Mouse (Mus musculus) midbrain, postnatal 0 days (tissue): Measurements from ENCODE around the gene Cnpy4. TPM values are rescaled to one million over a fixed set of nuclear protein-coding genes. Genes with fewer than 3 reads are reported as not detected.
A peak's percentile ranks its signal among the peaks of the same experiment; 100 is the strongest.

Source experiments
- ATAC-seq: fragments of 200-750 bp; cut with Nextera tagmentation; 2 replicates; pipeline ENCODE4 v1.8.0; 2017; ENCODE audit warnings: moderate number of reproducible peaks, mild to moderate bottlenecking, moderate TSS enrichment, moderate library complexity; ENCODE audit not compliant: low FRiP score
- DNase-seq: peaks from one replicate; pipeline ENCODE4 v3.0.0-alpha.2; 2015; ENCODE audit warnings: low spot score
- H3K27ac ChIP-seq: fragments of 300-500 bp; sonication (generic); 2 replicates; pipeline ENCODE4 v1.5.1; 2014; ENCODE audit warnings: low read depth, mild to moderate bottlenecking, low read length, mixed read lengths
- H3K27me3 ChIP-seq: fragments of 300-500 bp; sonication (generic); 2 replicates; pipeline ENCODE4 v1.6.1; 2014; ENCODE audit warnings: low read length, control low read depth, mixed read lengths; ENCODE audit not compliant: insufficient read depth
- H3K36me3 ChIP-seq: fragments of 300-500 bp; sonication (generic); 2 replicates; pipeline ENCODE4 v1.6.1; 2014; ENCODE audit warnings: low read length, control low read depth, mixed read lengths; ENCODE audit not compliant: insufficient read depth
- H3K4me1 ChIP-seq: fragments of 300-500 bp; sonication (generic); 2 replicates; pipeline ENCODE4 v1.6.1; 2014; ENCODE audit warnings: mild to moderate bottlenecking, control low read depth, antibody characterized with exemption, low read length, mixed read lengths; ENCODE audit not compliant: insufficient read depth
- H3K4me2 ChIP-seq: fragments of 300-500 bp; sonication (generic); 2 replicates; pipeline ENCODE4 v1.6.1; 2014; ENCODE audit warnings: low read depth, mild to moderate bottlenecking, low read length, mixed read lengths; ENCODE audit not compliant: poor library complexity, severe bottlenecking
- H3K4me3 ChIP-seq: fragments of 300-500 bp; sonication (generic); 2 replicates; pipeline ENCODE4 v1.5.1; 2014; ENCODE audit warnings: low read depth, mild to moderate bottlenecking, low read length, moderate library complexity
- H3K9ac ChIP-seq: fragments of 300-500 bp; sonication (generic); replicated peaks from 2 replicates; pipeline ENCODE4 v1.6.1; 2014; ENCODE audit warnings: mild to moderate bottlenecking, low read length, moderate library complexity, mixed read lengths; ENCODE audit not compliant: poor library complexity, severe bottlenecking
- H3K9me3 ChIP-seq: fragments of 300-500 bp; sonication (generic); 2 replicates; pipeline ENCODE4 v1.6.1; 2016; ENCODE audit warnings: low read length, control low read depth
- CTCF ChIP-seq: IDR thresholded peaks from 2 replicates; pipeline ENCODE4 v1.5.1; 2016; ENCODE audit warnings: antibody characterized with exemption, mild to moderate bottlenecking
- WGBS: fragments of 180-500 bp; shearing (Covaris S2); extraction: QIAGEN DNeasy Blood & Tissue Kit; methylation state at CpG from one replicate; pipeline ENCODE4 v1.1.7; 2014; 5-methylcytosine and 5-hydroxymethylcytosine counted together
- microRNA counts: library from miRNA; unstranded; fragments of <30 nt; microRNA quantifications from one replicate; lab custom pipeline; 2015
- microRNA-seq: library from miRNA; unstranded; fragments of <30 nt; microRNA quantifications from one replicate; pipeline ENCODE4, GENCODE M21; 2016; ENCODE audit warnings: borderline number of aligned reads
- polyA plus RNA-seq: library from polyadenylated mRNA; unstranded; fragments of >200 nt; fragmentation: Nextera tagmentation; extraction: Ambion mirVana; gene quantifications from 2 replicates; pipeline ENCODE4 v1.2.1, GENCODE M21; 2015
- total RNA-seq: library from RNA; depleted of rRNA; stranded (reverse); fragments of >200 nt; gene quantifications from 2 replicates; pipeline ENCODE4 v1.2.3, GENCODE M21; 2014; rRNA removed

Cnpy4 gene
- total and polyA plus RNA-seq, 2 experiments from 2014 or later: 11.7 to 21.8 TPM

DNA sequence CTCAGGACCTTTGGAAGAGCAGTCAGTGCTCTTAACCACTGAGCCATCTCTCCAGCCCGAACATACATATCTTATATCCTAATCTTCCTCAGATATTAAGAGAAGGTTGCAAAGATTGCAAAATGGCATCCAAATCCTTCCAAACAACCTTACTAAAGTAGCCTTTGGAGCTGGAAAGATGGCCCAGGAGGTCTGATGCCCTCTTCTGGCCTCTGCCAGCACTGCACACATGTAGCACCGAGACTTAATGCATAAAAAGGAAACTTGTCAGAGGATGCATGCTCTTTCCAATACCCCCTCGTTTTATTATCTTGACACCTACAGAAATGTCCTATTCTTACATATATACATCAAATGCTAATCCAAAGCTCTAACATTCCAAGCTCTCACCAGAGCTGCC, 40.7 kb downstream of the Cnpy4 start:
- 48% methylated on average over 3 of the region's 3 CpGs for WGBS
- H3K9ac ChIP-seq: no peak overlapping the region
- no peak for ATAC-seq
- no peaks in the 10 kb centered on the region for H3K9me3 ChIP-seq
- no peaks in the 10 kb centered on the region for H3K36me3 ChIP-seq
- no peak overlapping the region for H3K4me2 ChIP-seq
- peak; percentile 5 for DNase-seq
- no peaks in the 10 kb centered on the region for H3K4me1 ChIP-seq
- H3K27ac ChIP-seq: no peak overlapping the region
- TF ChIP-seq CTCF: peak; percentile 59
- no peak overlapping the region for H3K4me3 ChIP-seq
- no peaks in the 10 kb centered on the region for H3K27me3 ChIP-seq

DNA sequence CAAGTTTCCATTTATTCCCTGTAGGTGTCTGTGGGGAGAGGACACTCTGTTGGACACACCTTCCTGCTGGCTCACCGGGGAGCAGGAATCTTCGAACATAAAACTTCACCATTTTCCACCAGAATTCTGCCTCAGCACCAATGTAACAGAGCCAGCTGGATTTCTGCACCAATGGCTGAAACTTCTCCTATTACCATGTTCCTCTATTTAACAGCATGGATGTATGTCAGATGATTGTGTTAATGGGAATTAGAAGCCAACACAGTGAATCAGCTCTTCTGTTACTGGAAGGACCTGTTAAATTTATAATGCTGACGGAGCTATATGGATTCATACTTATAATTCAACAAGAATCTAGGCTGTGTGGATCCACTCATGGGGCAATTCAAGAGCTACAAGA, 42.2 kb downstream of the Cnpy4 start:
- H3K4me2 ChIP-seq: no peak overlapping the region
- H3K27me3 ChIP-seq: no peaks in the 10 kb centered on the region
- 94% methylated on average over 3 of the region's 3 CpGs for WGBS
- H3K36me3 ChIP-seq: no peaks in the 10 kb centered on the region
- no peak overlapping the region for H3K27ac ChIP-seq
- no peak overlapping the region for H3K9ac ChIP-seq
- no peaks in the 10 kb centered on the region for H3K4me1 ChIP-seq
- no peak for TF ChIP-seq CTCF
- H3K4me3 ChIP-seq: no peak overlapping the region
- H3K9me3 ChIP-seq: no peaks in the 10 kb centered on the region
- ATAC-seq: no peak
- no peak for DNase-seq

DNA sequence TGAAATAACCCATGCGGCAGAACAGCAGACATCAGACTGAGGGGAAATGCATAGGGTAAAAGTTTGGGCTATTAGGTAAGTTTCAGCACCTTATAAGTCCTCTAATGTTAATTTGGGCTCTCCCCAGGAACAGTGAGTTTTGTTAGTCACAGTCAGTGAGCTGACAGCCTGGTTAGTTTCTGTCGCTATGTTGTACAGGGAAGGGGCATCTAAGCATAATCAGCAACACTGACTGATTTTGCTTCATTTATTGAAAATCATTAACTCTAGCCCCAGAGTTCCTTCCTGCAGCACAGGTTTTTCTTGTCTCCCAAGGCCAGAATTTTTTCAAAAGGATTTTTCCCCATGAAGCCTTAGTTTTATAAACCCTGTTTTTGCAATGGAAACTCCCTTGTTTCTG, 46.5 kb downstream of the Cnpy4 start:
- 86% methylated on average over 2 of the region's 2 CpGs for WGBS
- Histone ChIP-seq H3K4me2 (no peak overlapping the region), H3K36me3 (no peaks in the 10 kb centered on the region), H3K4me3 (no peak overlapping the region), H3K27me3 (no peaks in the 10 kb centered on the region), H3K9ac (no peak overlapping the region), H3K9me3 (no peaks in the 10 kb centered on the region), H3K4me1 (no peaks in the 10 kb centered on the region), H3K27ac (no peak overlapping the region)
- no peak for DNase-seq
- TF ChIP-seq CTCF: no peak
- ATAC-seq: no peak

DNA sequence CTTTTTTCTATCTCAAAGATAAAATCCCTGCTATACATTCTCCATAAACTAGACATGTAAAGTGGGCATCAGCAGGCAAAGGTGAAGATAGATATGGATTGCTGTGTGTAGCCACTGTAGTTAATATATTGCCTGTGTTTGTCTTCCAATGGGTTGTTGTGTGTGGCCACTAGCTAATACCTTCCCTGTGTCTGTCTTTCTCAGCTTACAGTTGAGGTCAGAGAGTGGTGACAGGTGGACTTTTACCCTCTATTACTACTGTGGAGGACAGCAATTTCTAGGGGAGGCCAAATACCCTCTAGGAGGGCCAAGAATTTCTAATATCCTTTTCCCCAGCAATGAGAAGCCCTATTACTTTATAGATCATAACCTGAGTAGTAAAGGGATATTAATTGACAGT, 46.9 kb downstream of the Cnpy4 start:
- DNase-seq (no peak), ATAC-seq (no peak)
- no peak for TF ChIP-seq CTCF
- Histone ChIP-seq H3K36me3 (no peaks in the 10 kb centered on the region), H3K4me1 (no peaks in the 10 kb centered on the region), H3K4me3 (no peak overlapping the region), H3K27me3 (no peaks in the 10 kb centered on the region), H3K27ac (no peak overlapping the region), H3K9me3 (no peaks in the 10 kb centered on the region), H3K9ac (no peak overlapping the region), H3K4me2 (no peak overlapping the region)

DNA sequence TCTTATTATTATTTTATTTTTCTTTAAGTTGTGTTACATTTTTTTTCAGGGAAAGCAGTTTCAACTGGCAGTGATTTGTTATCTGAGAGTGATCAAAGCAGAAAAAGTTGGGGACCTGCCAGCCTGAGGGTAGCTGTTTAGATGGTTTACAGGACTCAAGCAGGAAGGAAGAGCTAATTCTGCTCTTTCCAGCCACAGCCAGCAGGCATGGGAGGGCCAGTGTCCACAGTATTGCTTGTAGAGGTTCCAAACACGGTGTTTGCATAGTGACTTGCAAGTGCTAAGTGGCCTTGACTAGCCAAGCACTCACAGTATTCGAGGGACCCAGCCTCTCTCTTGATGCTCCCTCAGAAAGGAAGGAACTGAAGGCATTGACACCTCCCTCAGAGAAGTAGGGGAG, 54.2 kb downstream of the Cnpy4 start:
- Histone ChIP-seq H3K27me3 (no peaks in the 10 kb centered on the region), H3K4me3 (no peak overlapping the region), H3K36me3 (no peaks in the 10 kb centered on the region), H3K9me3 (no peaks in the 10 kb centered on the region), H3K4me1 (no peaks in the 10 kb centered on the region), H3K9ac (no peak overlapping the region), H3K27ac (no peak overlapping the region), H3K4me2 (no peak overlapping the region)
- DNase-seq (no peak), ATAC-seq (no peak)
- 41% methylated on average over 2 of the region's 2 CpGs for WGBS
- TF ChIP-seq CTCF: no peak

MicroRNAs encoded within 50 kb of the gene (microRNA counts, 519-probe panel; counts per million panel counts)
- microRNA mmu-miR-106b (lab: Ali Mortazavi, UCI) (4,343 counts per million, percentile 86 among the panel's probes with 10 or more counts), microRNA mmu-miR-25 (lab: Ali Mortazavi, UCI) (5,190 counts per million, percentile 92 among the panel's probes with 10 or more counts), microRNA mmu-miR-93 (lab: Ali Mortazavi, UCI) (3,969 counts per million, percentile 81 among the panel's probes with 10 or more counts)

Small RNA genes lying within 50 kb of the gene (microRNA-seq; reads per million reads assigned to microRNA genes)
- gene Mir106b (5,455 reads per million, percentile 90 among the genes with 10 or more reads in this experiment), gene Mir25 (301 reads per million, percentile 58 among the genes with 10 or more reads in this experiment), gene Mir93 (4,125 reads per million, percentile 87 among the genes with 10 or more reads in this experiment)

Other genes with a start within 250 kb of the Cnpy4 start
- 2.6 and 3.8 TPM in 2 replicates for gene Gjc3, start 224.4 kb upstream of the Cnpy4 start, total RNA-seq
- gene Gjc3, start 224.4 kb upstream of the Cnpy4 start, polyA plus RNA-seq: 1.3 and 1.5 TPM in 2 replicates
- gene Azgp1, start 206.0 kb upstream of the Cnpy4 start, total RNA-seq: not detected in 2 replicates
- not detected in 2 replicates for gene Azgp1, start 206.0 kb upstream of the Cnpy4 start, polyA plus RNA-seq
- gene Smok3a, start 166.2 kb upstream of the Cnpy4 start, total RNA-seq: not detected in 2 replicates
- not detected in 2 replicates for gene Smok3a, start 166.2 kb upstream of the Cnpy4 start, polyA plus RNA-seq
- gene Smok3b, start 166.1 kb upstream of the Cnpy4 start, total RNA-seq: not detected in 2 replicates
- not detected in 2 replicates for gene Smok3b, start 166.1 kb upstream of the Cnpy4 start, polyA plus RNA-seq
- gene Smok3c, start 134.3 kb upstream of the Cnpy4 start, total RNA-seq: not detected in 2 replicates
- gene Smok3c, start 134.3 kb upstream of the Cnpy4 start, polyA plus RNA-seq: not detected in 2 replicates
- gene Zkscan1, start 102.4 kb upstream of the Cnpy4 start, total RNA-seq: 40.4 and 45.3 TPM in 2 replicates
- 11.4 and 11.6 TPM in 2 replicates for gene Zkscan1, start 102.4 kb upstream of the Cnpy4 start, polyA plus RNA-seq
- 20.7 and 22.1 TPM in 2 replicates for gene Zscan21, start 70.6 kb upstream of the Cnpy4 start, total RNA-seq
- 54.3 and 57.1 TPM in 2 replicates for gene Zscan21, start 70.6 kb upstream of the Cnpy4 start, polyA plus RNA-seq
- 6.4 and 7.2 TPM in 2 replicates for gene Zfp113, start 31.7 kb upstream of the Cnpy4 start, total RNA-seq
- 7.0 and 7.3 TPM in 2 replicates for gene Zfp113, start 31.7 kb upstream of the Cnpy4 start, polyA plus RNA-seq
- gene Cops6, start 26.4 kb upstream of the Cnpy4 start, total RNA-seq: 50.9 and 54.3 TPM in 2 replicates
- 283 and 299 TPM in 2 replicates for gene Cops6, start 26.4 kb upstream of the Cnpy4 start, polyA plus RNA-seq
- gene Ap4m1, start 15.5 kb upstream of the Cnpy4 start, total RNA-seq: 60.8 and 62.6 TPM in 2 replicates
- gene Ap4m1, start 15.5 kb upstream of the Cnpy4 start, polyA plus RNA-seq: 17.2 and 17.5 TPM in 2 replicates
- 27.8 and 31.0 TPM in 2 replicates for gene Mcm7, start 15.1 kb upstream of the Cnpy4 start, total RNA-seq
- 37.9 and 39.6 TPM in 2 replicates for gene Mcm7, start 15.1 kb upstream of the Cnpy4 start, polyA plus RNA-seq
- gene Taf6, start within 50 bp of the Cnpy4 start, total RNA-seq: 61.1 and 90.3 TPM in 2 replicates
- 49.0 and 49.8 TPM in 2 replicates for gene Taf6, start within 50 bp of the Cnpy4 start, polyA plus RNA-seq
- 15.6 and 16.2 TPM in 2 replicates for gene Mblac1, start 6.8 kb downstream of the Cnpy4 start, total RNA-seq
- gene Mblac1, start 6.8 kb downstream of the Cnpy4 start, polyA plus RNA-seq: 11.2 and 11.9 TPM in 2 replicates
- not detected in 2 replicates for gene Nxpe5, start 38.4 kb downstream of the Cnpy4 start, total RNA-seq
- not detected in 2 replicates for gene Nxpe5, start 38.4 kb downstream of the Cnpy4 start, polyA plus RNA-seq
- gene Lamtor4, start 68.0 kb downstream of the Cnpy4 start, total RNA-seq: 59.1 and 79.6 TPM in 2 replicates
- gene Lamtor4, start 68.0 kb downstream of the Cnpy4 start, polyA plus RNA-seq: 99.8 and 104 TPM in 2 replicates
- gene BC037034, start 76.5 kb downstream of the Cnpy4 start, total RNA-seq: 73.1 and 79.2 TPM in 2 replicates
- 15.4 and 17.3 TPM in 2 replicates for gene BC037034, start 76.5 kb downstream of the Cnpy4 start, polyA plus RNA-seq
- 0.71 and 1.4 TPM in 2 replicates for gene Gal3st4, start 85.4 kb downstream of the Cnpy4 start, total RNA-seq
- gene Gal3st4, start 85.4 kb downstream of the Cnpy4 start, polyA plus RNA-seq: 1.7 TPM in 2 replicates
- 0.11 TPM in 1 of 2 replicates, not detected in the other for gene Gm43720, start 92.5 kb downstream of the Cnpy4 start, total RNA-seq
- 0.05 TPM in 1 of 2 replicates, not detected in the other for gene Gm43720, start 92.5 kb downstream of the Cnpy4 start, polyA plus RNA-seq
- gene Gpc2, start 92.5 kb downstream of the Cnpy4 start, total RNA-seq: 134 and 154 TPM in 2 replicates
- gene Gpc2, start 92.5 kb downstream of the Cnpy4 start, polyA plus RNA-seq: 50.5 and 50.7 TPM in 2 replicates
- 22.5 and 33.2 TPM in 2 replicates for gene Stag3, start 92.8 kb downstream of the Cnpy4 start, total RNA-seq
- 8.8 and 9.6 TPM in 2 replicates for gene Stag3, start 92.8 kb downstream of the Cnpy4 start, polyA plus RNA-seq
- gene Pvrig, start 154.5 kb downstream of the Cnpy4 start, total RNA-seq: 0.55 TPM in 1 of 2 replicates, not detected in the other
- gene Pvrig, start 154.5 kb downstream of the Cnpy4 start, polyA plus RNA-seq: not detected in 2 replicates